In the genomic region with DNA sequence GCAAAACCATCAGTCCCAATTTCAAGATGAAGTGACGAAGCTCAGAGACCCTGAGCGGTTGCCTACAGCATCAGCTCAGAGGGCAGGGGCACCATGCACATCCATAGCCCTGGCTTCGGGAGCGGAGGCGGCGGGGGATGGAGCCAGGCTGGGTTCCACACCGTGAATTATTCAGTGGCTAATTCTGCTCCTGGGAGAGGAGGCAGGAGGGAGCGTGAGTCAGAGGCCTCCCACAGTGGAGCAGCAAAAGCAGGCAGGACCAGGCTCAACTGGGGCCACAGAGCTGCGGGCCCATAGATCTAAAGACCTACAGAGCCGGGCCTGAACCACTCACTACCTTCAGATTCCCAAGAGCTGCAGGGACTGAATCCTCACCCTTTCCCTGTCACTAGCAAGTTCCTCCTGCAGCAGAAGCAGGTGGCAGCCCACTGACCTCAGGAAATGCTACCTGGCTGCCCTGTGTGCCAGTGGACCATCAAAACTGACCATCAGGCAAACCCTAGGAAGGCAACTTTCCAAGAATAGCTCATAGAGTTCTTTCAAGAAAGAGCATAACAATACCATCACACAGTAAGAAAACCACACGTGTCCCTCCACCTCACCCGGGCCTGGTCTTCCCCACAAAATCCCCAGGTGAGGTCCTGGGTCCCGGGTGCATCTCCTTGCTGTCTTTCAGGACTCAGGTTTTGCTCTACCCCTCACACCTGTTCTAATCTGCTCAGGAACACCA, we compare ENCODE assay signal across 8 mouse cellular contexts. TPM values are rescaled to one million over a fixed set of nuclear protein-coding genes. Genes with fewer than 3 reads are reported as not detected.
DNase-seq lines count a peak whose midpoint lies in the region; ATAC-seq and TF ChIP-seq lines count a peak whose summit lies in the region.

No protein-coding gene starts in this region.

- TF ChIP-seq CTCF in gastrocnemius, adult 2 months (IDR thresholded peaks at IDR 0.05): no peak

- H3K36me3 ChIP-seq in neural tube, embryonic 11.5 days (ENCODE audit: control insufficient read depth, insufficient read depth, low read length): peaks cover 8% of the 10 kb centered on the region
- no peaks in the 10 kb centered on the region for H3K36me3 ChIP-seq in liver, embryonic 16.5 days (ENCODE audit: control insufficient read depth, insufficient read depth)

- intact Hi-C loops in gastrocnemius, adult 2 months (cut with DNase I): no loop called here

- ATAC-seq in neural tube, embryonic 11.5 days (ENCODE audit: insufficient read depth, low FRiP score, low TSS enrichment): no peak
- no peak for ATAC-seq in liver, embryonic 16.5 days (ENCODE audit: low read depth)

- no peaks in the 10 kb centered on the region for H3K27me3 ChIP-seq in neural tube, embryonic 11.5 days (ENCODE audit: control insufficient read depth, insufficient read depth, low read length)
- no peaks in the 10 kb centered on the region for H3K27me3 ChIP-seq in liver, embryonic 16.5 days (ENCODE audit: control insufficient read depth, insufficient read depth, low read depth, low read length)

- no peak for DNase-seq in gastrocnemius, adult 2 months
- no peak for DNase-seq in gastrocnemius, adult 8-10 months (ENCODE audit: low spot score in 2 of 2)
- DNase-seq in neural tube, embryonic 11.5 days (ENCODE audit: low spot score): no peak
- DNase-seq in neural tube, embryonic 10.5 days (ENCODE audit: extremely low spot score, low spot score): no peak
- DNase-seq in frontal cortex, postnatal 36 days (ENCODE audit: low spot score in 2 of 2): peak; percentile 60 to 74
- no peak for DNase-seq in spleen, postnatal 4 days (ENCODE audit: low spot score in 2 of 2)
- DNase-seq in urinary bladder, postnatal 25 days (ENCODE audit: low spot score): no peak

- H3K27ac ChIP-seq in gastrocnemius, adult 2 months: peak overlapping the region; percentile 87
- no peak overlapping the region for H3K27ac ChIP-seq in neural tube, embryonic 11.5 days (ENCODE audit: low read depth, low read length)
- no peak overlapping the region; the same call in 1 of the 2 replicates for H3K27ac ChIP-seq in liver, embryonic 16.5 days (ENCODE audit: low read length)

- H3K9me3 ChIP-seq in neural tube, embryonic 11.5 days (ENCODE audit: control insufficient read depth, low read length): no peaks in the 10 kb centered on the region
- H3K9me3 ChIP-seq in liver, embryonic 16.5 days (replicated peaks; ENCODE audit: control insufficient read depth, low read length): no peaks in the 10 kb centered on the region

- peaks cover 35% of the 10 kb centered on the region for H3K4me1 ChIP-seq in neural tube, embryonic 11.5 days (ENCODE audit: control insufficient read depth, insufficient read depth, low read length)
- H3K4me1 ChIP-seq in liver, embryonic 16.5 days (ENCODE audit: control insufficient read depth, low read depth, low read length): peaks cover 73% of the 10 kb centered on the region

- peak overlapping the region; percentile 77 for H3K4me3 ChIP-seq in gastrocnemius, adult 2 months
- peak overlapping the region; percentile 96 for H3K4me3 ChIP-seq in neural tube, embryonic 11.5 days (ENCODE audit: low read depth, low read length)
- peak overlapping the region; percentile 89 for H3K4me3 ChIP-seq in liver, embryonic 16.5 days (ENCODE audit: low read depth, low read length)

- peak overlapping the region; percentile 83 for H3K4me2 ChIP-seq in neural tube, embryonic 11.5 days (ENCODE audit: low read depth)
- peak overlapping the region; percentile 98 for H3K4me2 ChIP-seq in liver, embryonic 16.5 days (ENCODE audit: low read depth, low read length)

- 55% methylated on average over 13 of the region's 13 CpGs for WGBS in neural tube, embryonic 11.5 days
- 73% methylated on average over 13 of the region's 13 CpGs for WGBS in liver, embryonic 16.5 days (ENCODE audit: insufficient replicate concordance)

- H3K9ac ChIP-seq in neural tube, embryonic 11.5 days (ENCODE audit: low read length): peak overlapping the region; percentile 99
- peak overlapping the region; percentile 91; the same call in 1 of the 2 replicates for H3K9ac ChIP-seq in liver, embryonic 16.5 days (ENCODE audit: low read depth, low read length)

RNA-seq across cellular contexts. Expression of gene Ttyh3, which starts 1.6 kb away (rescaled TPM):
- total RNA-seq in gastrocnemius, adult 2 months (2021): 1 to 10 TPM; 4.0 to 4.4 TPM
- total RNA-seq in gastrocnemius, adult 8-10 months (2022): 1 to 10 TPM; 2.6 to 5.2 (median 3.4) TPM
- polyA plus RNA-seq in neural tube, embryonic 11.5 days (2014; fragmentation: Nextera tagmentation; extraction: Ambion mirVana): 61.0 and 65.0 TPM in 2 replicates
- polyA plus RNA-seq in liver, embryonic 16.5 days (2015; fragmentation: Nextera tagmentation; extraction: Ambion mirVana): 4.5 and 5.6 TPM in 2 replicates

RNA-seq across cellular contexts. Expression of gene Lfng, which starts 40.1 kb away (rescaled TPM):
- 1 to 10 TPM; 3.2 to 6.1 TPM for total RNA-seq in gastrocnemius, adult 2 months (2021)
- total RNA-seq in gastrocnemius, adult 8-10 months (2022): 1 to 10 TPM; 2.0 to 2.9 (median 2.4) TPM
- 35.4 and 37.5 TPM in 2 replicates for polyA plus RNA-seq in neural tube, embryonic 11.5 days (2014; fragmentation: Nextera tagmentation; extraction: Ambion mirVana)
- 8.3 and 9.7 TPM in 2 replicates for polyA plus RNA-seq in liver, embryonic 16.5 days (2015; fragmentation: Nextera tagmentation; extraction: Ambion mirVana)

RNA-seq across cellular contexts. Expression of gene Iqce, which starts 55.0 kb away (rescaled TPM):
- 1 to 10 TPM; 2.2 to 3.3 TPM for total RNA-seq in gastrocnemius, adult 2 months (2021)
- total RNA-seq in gastrocnemius, adult 8-10 months (2022): 1 to 10 TPM; 1.0 to 2.9 (median 1.4) TPM
- polyA plus RNA-seq in neural tube, embryonic 11.5 days (2014; fragmentation: Nextera tagmentation; extraction: Ambion mirVana): 18.3 and 18.4 TPM in 2 replicates
- 4.1 and 5.2 TPM in 2 replicates for polyA plus RNA-seq in liver, embryonic 16.5 days (2015; fragmentation: Nextera tagmentation; extraction: Ambion mirVana)

RNA-seq across cellular contexts. Expression of gene Brat1, which starts 57.6 kb away (rescaled TPM):
- total RNA-seq in gastrocnemius, adult 2 months (2021): 1 to 10 TPM; 4.9 to 5.5 TPM
- 1 to 10 TPM; 4.6 to 5.8 (median 5.2) TPM for total RNA-seq in gastrocnemius, adult 8-10 months (2022)
- 15.1 and 15.9 TPM in 2 replicates for polyA plus RNA-seq in neural tube, embryonic 11.5 days (2014; fragmentation: Nextera tagmentation; extraction: Ambion mirVana)
- 7.2 and 7.8 TPM in 2 replicates for polyA plus RNA-seq in liver, embryonic 16.5 days (2015; fragmentation: Nextera tagmentation; extraction: Ambion mirVana)

Comparison
In these comparisons a context has a peak if more than half of its experiments do, and no peak if none do; other contexts are left out.
1. DNase-seq: peak in frontal cortex, postnatal 36 days (2 of 2); none in gastrocnemius, adult 2 months (single experiment), gastrocnemius, adult 8-10 months (0 of 2), neural tube, embryonic 11.5 days (single experiment), neural tube, embryonic 10.5 days (single experiment), spleen, postnatal 4 days (0 of 2) and urinary bladder, postnatal 25 days (single experiment).
2. Peak in every context shown above with its lines, with median percentiles within 50 percentile points of each other: H3K4me3 ChIP-seq.